Mouse (Mus musculus) liver, adult 2 months (tissue): ENCODE measurements around the gene Fgfr2.

Experiments used
- CTCF ChIP-seq: fragments of 200-500 bp; IDR thresholded peaks from 2 replicates; pipeline ENCODE4 v1.5.1; 2011; ENCODE audit warnings: low read depth, low read length, control low read depth
- POLR2A ChIP-seq: fragments of 200-500 bp; IDR thresholded peaks from 2 replicates; pipeline ENCODE4 v1.6.1; 2011; ENCODE audit warnings: low read length, control low read depth; ENCODE audit not compliant: insufficient read depth; ENCODE audit errors: extremely low read depth

DNA sequence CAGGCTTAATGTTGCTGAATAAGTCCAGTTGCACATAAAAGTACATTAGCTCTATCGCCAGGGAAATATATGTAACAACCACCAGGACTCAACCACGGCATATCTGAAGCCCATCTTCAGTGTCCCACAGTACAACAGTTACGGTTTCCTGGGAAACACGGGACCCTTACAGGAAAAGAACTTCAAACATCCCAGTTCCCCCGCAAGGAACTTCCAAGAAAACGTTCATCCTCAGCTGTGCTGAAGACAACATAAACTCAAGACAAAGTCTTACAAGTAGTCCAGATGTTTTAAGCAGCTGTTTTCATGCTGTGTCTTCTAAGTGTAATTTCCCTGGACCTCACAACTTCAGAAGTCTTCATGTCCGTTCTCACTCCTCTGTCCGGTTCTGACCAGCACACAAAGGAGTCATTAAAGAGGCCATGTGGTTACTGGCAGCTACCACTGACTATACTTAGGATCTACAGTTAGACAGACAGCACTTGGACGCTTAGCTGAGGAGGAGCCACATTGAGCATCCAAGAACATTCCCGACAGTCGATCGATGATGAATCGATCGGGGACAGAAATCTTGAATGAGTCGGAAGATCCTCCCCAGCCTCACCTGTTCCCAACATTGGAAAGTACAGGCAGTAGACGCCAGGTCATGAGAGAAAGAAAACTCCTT is 1713.7 kb downstream of the Fgfr2 start:
- TF ChIP-seq CTCF (no peak), POLR2A (no peak)
